Mouse (Mus musculus): ENCODE measurements around the gene Sult6b2.

Gene Sult6b2

DNA sequence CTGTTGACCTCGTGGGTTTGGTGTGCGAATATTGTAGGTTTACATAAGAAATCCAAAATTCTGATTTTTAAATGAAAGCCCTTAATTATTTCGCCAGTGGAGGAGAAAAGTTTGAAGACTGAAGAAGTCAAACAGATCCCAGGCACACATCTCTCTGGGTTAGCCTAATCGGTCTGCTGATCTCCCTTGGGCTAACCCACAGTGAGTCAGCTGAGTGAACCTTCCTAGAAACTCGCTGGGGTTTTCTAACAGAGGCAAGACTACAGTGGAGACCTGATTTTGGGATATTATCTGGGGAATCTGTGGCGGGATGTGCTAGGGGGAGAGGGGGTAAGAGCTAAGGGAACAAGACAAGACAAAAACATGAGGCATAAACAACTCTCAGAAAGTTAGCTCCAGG is 5.9 kb upstream of the Sult6b2 start:
- DNase-seq (ENCODE audit: extremely low read depth, low read depth), result no peak

DNA sequence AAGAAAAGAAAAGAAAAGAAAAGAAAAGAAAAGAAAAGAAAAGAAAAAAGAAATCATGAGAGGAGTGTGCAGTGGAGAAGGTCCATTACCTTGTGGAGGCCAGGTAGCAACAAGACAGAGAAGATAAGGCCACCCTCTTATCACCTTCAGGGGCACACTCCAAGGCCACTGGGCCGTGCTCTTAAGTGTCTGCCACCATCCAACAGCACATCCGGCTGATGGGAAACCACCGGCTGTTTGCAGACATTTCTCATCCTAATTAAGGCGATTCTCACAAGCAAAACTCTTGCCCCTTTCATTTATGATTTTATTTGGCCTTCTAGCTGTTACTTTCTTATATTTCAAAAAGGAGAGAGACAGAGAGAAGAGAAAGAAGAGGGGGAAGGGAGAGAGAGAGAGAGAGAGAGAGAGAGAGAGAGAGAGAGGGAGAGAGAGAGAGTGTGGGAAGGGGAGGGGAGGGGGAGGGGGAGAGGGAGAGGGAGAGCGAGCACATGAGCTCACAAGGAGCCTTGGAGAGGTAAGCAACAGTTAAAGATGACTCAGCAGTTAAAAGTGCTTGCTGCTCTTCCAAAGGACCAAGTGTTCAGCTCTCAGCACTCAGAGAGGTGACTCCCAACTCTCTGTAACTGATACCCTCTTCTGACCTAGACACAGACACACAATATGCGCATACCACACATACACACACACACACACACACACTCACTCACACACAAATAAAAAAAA is 5.2 kb upstream of the Sult6b2 start:
- no peak for DNase-seq (ENCODE audit: extremely low read depth, low read depth)

DNA sequence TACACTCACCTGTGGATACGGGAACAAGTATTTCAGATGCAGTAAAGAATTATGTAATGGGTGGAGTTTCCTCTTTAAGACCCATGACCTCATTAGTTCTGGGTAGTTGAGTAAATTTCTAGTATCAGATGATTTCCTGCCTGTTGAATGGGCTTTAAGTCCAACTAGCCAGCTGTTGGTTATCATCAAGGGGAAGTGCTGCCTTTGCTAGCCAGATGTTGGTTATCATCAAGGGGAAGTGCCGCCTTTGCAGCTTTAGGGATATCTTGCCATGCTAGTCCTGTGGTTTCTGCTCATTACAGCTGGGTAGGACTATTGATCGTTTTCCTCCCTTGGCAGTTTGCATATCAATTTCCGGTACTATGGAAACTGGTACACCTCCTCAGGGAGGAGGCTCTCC is 2.0 kb upstream of the Sult6b2 start:
- peak; percentile 85 for DNase-seq (ENCODE audit: extremely low read depth, low read depth)

GRCm38 (mm10) chr6:142802617-142803525 is 1.4 kb downstream of the Sult6b2 start:
- no peak for DNase-seq (ENCODE audit: extremely low read depth, low read depth)

DNA sequence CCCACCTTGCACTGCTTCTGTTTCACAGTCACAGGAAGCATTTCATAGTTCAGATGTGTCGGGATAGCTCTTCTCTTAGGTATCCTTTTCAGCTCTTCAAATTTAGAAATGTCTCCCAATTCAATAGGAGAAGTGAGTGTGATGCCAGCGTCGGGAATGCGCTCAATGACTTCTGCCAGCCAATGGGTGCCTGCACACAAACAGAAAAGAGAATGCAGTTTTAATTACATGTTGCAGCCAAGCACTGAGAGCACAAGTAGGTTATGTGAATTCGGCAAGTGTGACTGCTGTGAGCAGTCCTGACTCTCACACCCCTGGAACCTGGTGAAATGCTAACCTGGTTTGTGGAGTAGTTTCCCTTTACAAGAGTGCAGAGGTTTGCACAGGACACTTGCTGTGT is 2.6 kb downstream of the Sult6b2 start:
- DNase-seq (ENCODE audit: extremely low read depth, low read depth), result no peak

- no peak for DNase-seq (ENCODE audit: extremely low read depth, low read depth)
Observed at GRCm38 (mm10) chr6:142799704-142800374, 4.5 kb downstream of the Sult6b2 start.

- DNase-seq (ENCODE audit: extremely low read depth, low read depth), result no peak
Observed at GRCm38 (mm10) chr6:142798837-142799236, 5.5 kb downstream of the Sult6b2 start.

- no peak for DNase-seq (ENCODE audit: extremely low read depth, low read depth)
Observed at GRCm38 (mm10) chr6:142797996-142798395, 6.3 kb downstream of the Sult6b2 start.

GRCm38 (mm10) chr6:142795655-142796441 is 8.5 kb downstream of the Sult6b2 start:
- DNase-seq (ENCODE audit: extremely low read depth, low read depth), result no peak

GRCm38 (mm10) chr6:142795087-142795486 is 9.2 kb downstream of the Sult6b2 start:
- DNase-seq (ENCODE audit: extremely low read depth, low read depth), result no peak

DNA sequence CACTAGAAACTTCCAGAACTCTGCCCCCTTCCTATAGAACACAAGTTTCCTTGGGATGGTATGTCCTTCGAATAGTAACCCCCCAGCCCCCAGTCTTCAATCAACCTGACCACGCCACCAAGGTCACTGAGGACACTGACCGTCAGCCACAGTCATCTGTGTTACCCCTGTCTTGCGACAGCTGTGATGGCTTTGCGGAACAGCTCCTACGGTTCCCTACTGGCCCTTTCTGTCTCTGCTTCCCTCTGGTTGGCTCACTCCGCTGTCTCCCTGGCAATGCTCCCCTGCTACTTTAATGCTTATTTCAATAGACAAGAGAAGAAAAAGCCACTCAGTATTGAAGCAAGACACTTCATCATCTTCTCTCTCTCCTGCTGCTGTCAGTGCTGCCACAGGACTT is 10.8 kb downstream of the Sult6b2 start:
- DNase-seq (ENCODE audit: extremely low read depth, low read depth), result no peak

DNA sequence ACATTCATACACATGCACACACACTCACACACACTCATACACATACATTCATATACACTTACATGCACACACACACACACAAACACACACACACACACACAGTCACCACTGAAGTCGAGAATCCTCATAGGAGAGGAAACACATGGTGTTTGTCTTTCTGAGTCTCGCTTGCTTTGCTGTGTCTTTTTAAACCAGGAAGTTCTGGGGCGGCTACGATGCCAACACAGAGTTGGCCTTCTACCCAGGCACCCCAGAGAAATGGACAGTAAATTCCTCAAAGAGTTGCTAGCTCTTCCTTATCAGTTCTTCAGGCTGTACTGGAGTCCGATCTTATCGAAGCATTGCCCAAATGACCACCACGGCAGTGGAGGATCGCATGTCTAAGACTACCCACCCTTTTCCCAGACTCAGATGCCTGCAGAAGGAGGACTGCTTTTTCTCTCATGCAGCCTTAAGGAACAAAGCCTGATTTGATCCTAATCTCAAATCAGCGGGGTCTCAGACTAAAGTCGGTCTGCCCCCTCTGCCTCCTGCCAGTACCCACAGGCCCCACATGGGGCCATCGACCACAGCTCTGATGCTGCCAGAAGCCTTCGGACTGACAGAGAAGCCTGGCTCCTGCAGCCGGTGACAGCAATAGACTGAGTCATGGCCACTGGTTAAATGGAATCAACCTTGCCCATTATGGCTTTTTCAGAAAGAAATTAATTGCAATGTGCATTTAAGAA is 11.9 kb downstream of the Sult6b2 start:
- DNase-seq (ENCODE audit: extremely low read depth, low read depth), result no peak

DNA sequence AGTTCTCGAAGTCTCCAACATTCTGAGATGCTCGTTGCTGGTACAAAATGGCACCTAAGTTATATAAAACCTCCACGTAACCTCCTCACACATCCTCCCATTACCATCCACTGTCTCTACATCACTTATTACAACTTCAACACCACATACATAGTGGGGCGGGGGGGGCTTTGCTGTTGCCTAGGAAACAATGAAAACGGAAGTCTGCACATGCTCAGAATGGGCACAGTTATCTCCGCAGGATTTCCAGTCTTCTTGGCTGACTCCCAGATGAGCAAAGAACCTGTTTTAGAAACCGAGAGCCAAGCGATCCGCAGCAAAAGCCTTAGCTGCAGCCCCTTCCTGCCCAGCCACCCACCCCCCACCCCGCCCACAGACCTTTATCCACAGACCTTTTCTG is 14.6 kb downstream of the Sult6b2 start:
- no peak for DNase-seq (ENCODE audit: extremely low read depth, low read depth)

DNA sequence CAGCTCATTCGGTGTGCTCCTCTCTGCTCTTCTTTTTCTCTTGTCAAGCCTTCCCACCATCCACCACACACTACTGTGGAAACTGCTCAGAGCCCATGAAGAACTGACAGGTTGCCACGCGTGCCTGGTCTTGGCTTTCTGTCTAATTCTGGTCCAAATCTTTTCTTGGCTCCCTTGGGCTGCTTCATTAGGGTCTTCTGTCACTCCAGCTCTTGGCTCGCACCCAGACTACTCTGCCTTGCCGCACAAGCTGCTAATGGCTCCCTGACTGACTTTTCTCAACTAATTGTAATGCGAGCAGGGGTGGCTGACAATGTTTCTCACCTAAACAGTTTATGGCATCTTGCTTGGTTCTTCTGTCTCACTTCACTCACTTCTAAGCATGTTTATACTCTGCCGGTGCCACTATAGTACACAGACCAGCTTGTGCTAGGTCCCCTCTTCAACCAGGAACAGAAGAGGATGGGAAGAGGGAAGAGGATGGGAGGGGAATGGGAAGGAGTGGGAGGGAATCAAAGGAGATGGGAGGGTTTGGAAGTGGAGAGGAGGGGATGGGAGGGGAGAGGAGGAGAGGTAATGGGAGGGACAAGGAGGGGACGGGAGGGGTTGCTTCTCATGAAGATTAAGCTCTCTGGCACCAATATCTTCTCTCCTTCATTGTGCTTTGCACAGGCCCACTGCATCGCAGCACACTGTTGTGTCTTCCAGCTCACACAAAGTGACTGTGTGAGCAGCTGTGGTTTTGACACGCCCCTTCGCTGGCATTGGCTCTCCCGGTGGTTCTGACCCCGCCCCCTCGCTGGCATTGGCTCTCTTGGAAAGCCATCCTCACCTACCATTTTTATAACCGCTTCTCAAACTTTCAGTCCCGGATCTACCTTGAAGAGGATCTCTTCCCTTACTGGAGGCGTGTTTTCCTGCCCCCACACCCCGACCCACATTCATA is 16.0 kb downstream of the Sult6b2 start:
- no peak for DNase-seq (ENCODE audit: extremely low read depth, low read depth)

DNA sequence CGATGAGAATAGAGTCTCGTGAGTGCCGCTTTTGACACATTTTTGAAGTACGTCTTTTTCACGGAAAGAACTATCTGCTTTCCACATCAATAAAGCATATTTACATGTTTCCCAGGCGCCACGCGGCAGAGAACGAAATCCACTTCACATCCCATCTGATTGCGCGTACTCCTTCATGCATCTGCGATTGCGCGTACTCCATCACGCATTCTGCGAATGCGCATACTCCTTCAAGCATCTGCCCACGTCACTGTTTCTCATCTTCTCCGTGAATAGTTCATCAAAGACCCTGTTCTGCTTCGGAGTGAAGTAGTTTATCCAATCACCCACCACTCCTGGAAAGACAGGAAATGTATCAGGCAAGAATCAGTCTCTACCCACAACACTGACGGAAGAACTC is 18.2 kb downstream of the Sult6b2 start:
- DNase-seq (ENCODE audit: extremely low read depth, low read depth), result no peak

DNA sequence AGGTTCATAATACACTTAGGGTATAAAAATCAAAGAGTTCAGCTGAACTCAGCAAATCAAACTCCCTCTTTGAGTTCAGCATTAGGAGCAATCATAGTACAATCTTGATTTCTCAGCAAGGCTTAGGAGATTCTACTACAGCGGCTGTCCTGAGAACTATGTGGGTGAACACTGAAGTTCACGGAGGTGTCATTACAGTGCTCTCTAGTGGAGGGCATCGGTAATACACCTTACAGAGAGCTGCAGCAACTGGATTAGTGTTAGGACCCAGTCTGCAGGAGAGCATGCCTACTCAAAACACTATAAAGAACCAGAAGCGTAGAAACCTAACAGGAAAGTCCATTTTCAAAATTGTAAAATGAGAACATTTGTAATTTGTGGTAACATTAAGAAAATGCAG is 19.0 kb downstream of the Sult6b2 start:
- peak; percentile 53 for DNase-seq (ENCODE audit: extremely low read depth, low read depth)

GRCm38 (mm10) chr6:142781286-142781685 is 23.0 kb downstream of the Sult6b2 start:
- DNase-seq (ENCODE audit: extremely low read depth, low read depth), result no peak

DNA sequence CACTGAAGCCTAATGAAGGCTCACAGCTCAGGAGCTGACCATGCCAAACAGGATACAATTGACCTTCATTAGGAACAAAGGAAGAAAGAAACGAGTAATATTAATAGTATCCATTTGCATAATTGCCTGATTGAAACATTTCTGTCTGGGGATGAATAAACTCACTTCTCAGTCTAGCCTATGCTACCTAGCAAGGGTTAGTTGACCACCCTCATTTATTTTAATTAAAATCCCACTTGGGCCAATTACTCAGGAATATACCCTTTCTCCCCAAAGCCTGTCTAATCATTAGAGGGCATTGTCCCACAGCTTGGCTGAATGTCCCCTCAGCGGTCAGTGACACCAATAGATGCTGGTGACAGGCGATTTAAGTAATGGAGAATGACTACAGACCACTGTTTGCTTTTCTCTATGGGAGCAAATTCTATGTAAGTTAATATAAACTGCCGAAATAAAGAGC is 23.7 kb downstream of the Sult6b2 start:
- DNase-seq (ENCODE audit: extremely low read depth, low read depth), result no peak

GRCm38 (mm10) chr6:142779812-142780573 is 24.3 kb downstream of the Sult6b2 start:
- no peak for DNase-seq (ENCODE audit: extremely low read depth, low read depth)

Measured in MEL-GATA-1-ER (cell line).